Mouse (Mus musculus): Measurements from ENCODE around the gene Vps35l.

Gene Vps35l

DNA sequence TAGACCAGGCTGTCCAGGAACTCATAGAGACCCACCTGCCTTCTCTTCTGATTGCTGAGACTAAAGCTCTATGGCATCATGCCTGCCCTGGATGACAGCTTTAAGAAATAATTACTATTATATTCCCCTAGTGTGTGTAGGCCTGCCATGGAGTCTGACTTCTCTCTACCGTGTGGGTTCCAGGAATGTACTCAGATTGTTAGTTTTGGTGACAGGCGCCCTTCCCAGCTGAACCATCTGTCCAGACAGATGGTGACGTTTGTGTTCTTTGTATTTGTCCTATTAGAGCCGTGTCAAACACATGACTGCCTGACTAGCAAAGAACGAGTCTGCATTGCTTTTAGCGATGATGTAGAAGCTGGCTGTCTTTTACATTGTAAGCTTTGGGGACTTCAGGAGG lies 38.5 kb downstream of the Vps35l start:
- DNase-seq: no peak

DNA sequence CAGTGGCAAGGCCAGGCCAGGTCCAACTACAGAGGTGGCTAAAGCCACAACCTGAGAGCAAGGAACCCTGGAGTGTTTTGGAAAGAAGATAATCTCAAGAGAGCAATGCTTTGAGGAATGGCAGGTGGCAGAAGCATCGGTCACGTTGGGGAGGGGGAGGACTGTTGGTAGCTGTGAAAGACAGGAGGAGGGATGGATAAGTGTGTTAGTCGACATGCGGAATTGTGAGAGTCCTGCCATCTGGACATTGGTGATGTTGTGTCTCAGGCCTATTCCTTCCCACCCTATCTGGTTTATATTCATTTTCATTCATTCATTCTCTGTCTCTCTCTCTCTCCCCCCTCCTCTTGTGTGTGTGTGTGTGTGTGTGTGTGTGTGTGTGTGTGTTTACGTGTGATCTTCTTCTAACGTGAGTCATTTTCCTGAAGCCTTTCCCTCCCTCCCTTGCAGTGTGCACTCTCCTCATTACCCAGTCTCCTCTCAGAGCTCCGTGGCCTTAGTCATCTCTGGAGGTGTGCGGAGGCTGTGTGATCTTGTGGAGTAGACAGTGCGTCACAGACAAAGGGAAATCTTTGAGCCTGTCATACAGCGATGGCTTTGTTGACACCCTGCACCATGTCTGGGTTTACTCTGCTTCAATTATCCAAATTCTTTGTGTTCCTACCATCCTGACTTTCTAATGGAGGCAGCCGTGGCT lies 43.4 kb downstream of the Vps35l start:
- DNase-seq: no peak

DNA sequence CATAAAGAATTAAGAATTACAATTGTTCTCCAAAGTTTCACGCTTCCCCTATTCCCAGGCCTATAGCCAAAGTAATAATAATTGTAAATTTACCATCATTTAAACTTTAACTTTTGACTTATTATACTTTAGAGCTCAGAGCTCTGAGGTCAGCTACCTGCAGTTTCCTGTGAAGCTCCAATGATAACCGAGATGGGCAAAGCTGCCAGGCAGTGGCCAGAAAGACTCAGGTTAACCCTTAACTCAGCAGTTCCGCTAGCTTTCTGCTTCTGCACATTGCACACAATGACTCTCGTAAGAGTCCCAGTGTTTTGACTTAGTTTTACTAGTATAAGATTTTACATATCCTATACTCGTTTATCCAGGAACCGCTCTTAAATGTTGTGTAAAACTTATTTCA lies 46.1 kb downstream of the Vps35l start:
- no peak for DNase-seq

DNA sequence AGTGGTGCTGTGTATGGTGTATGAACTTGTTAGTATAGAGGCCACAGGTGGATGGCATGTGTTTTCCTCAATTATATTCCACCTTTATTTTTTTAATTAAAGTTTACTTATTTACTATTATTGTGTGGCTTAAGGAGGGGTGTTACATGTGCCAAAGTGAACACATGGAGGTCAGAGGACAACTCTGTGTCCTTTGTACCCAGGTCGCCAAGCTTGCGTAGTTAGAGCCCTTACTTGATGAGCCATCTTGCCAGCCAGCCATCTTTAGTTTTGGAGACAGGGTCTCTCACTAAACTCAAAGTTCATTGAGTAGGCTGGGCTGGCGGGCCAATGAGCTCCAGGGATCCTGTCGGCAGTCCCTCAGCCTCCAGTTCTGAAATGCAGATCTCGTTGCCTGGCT lies 47.3 kb downstream of the Vps35l start:
- DNase-seq: no peak

DNA sequence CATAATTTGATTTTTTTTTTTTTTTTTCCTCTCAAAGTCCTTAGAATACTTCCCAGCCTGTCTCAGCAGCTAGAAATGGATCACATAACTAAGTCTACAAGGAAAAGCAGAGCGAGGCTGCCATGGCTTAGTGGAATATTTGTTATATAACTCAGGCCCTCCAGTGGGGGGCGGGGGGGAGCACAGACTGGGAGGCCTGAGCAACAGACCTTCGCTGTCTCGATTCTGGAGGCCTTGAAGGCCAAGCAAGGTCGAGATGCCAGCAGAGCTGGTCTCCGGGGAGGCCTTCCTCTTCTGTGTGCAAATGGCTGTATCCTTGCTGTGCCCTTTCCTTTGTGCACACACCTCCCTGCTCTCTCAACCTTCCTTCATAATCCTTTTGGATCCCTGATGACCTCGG lies 48.5 kb downstream of the Vps35l start:
- no peak for DNase-seq

DNA sequence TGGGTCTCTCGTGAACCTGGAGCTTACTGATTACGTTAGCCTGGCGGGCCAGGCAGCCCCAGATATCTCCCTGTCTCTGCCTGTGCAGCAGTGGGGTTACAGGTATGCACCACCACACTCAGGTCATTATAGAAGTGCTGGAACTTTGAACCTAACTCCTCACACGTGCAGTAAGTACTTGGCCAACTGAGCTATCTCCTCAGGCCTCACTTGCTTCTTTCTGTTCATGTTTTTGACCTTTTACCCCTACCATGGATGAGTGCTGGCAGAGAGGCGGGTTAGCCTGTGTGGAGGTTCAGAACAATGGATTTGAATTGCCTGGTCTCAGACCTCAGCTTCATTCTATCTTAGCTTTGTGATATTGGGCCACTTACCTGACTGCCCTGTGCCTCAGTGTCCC lies 50.3 kb downstream of the Vps35l start:
- DNase-seq: no peak

DNA sequence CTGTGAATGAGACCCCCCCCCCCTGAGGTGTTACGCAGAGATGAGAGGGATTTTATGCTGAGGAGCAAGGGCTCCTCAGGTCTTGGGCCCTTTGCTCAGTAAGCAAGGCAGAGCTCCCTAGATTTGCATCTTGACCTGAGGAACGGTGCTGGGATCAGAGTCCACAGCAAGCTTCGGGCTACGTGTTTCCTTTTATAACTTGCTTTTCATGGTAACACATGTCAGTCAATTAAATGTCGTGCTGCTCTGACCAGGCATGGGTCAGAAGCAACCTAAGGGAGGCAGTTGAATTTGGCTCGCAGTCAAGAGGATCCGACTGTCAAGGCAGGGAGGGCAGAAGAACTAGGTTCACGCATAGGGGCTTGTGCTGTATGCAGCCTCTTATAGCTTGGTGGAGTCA lies 53.9 kb downstream of the Vps35l start:
- DNase-seq: no peak

DNA sequence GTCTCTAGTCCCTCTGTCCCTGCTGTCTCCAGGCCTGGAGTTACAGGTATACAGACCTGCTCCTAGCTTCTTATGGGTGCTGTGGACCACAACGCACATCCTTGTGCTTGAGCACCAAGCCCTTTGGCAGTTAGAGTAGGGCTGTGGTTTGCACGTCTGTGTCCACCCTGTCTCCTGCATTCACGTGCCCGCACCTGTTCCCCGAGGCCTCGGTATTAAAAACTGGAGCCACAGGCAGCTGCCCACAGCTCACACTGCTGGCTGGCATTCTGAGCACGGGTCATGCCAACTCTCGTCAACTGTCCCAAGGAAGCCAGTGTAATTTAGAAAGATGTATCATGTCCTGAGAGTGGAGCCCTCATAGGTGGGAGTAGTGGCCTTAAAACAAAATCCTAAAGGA lies 55.8 kb downstream of the Vps35l start:
- DNase-seq: no peak

DNA sequence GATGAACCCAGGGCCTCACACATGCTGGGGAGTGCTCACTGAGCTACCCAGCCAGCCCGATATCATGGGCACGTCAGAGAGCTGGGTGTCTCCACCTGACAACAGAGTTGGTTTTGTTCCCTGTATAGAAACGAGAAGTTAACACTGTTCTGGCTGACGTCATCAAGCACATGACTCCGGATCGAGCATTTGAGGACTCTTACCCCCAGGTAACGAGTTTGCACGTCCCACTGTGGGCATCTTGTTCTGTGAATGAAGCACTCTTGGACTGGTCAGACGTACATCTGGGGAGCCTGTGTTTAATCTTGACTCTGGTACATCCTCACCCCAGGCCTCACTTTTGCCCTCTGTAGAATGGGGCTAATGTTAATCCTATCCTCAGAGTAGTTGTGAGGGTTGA lies 56.8 kb downstream of the Vps35l start:
- DNase-seq: no peak

DNA sequence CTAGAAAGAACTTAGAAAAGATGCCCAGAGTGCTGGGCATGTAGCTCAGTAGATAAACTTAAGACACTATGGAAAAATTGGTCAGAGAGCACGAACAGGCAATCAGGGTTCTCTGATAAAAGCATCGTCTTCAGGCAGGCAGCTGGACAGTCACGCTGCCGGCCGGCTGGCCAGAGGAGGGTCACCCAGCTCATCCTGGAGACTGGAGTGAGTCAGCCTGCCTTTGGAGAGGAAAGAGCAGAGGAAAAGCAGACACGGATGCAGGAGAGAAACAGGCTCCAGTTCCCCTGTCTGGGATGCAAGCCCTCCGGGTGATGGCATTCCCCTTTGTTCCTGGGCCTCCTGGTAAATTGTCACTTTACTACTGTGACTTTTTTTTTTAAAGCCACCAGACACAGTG lies 57.6 kb downstream of the Vps35l start:
- DNase-seq: no peak

DNA sequence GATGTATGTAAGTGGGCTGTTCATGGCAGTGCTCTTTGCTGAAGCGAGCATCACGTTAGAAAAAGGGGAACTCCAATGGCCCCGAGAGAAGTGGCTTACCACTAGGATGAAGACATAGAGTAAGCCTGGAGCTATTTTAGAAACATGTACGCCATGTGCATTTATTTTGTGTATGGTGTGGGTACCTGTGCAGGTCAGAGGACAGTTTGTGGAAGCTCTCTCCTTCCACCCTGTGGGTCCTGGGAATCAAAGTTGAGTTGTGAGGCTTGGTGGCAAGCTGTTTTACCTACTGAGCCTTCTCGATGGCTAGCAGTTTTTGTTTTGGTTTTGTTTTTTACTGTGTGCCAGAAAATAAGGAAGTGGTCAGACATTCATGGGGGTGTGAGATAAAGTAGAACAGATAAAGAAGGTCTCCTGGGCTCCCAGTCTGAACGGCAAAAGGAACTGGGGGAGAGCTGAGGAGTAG lies 58.1 kb downstream of the Vps35l start:
- no peak for DNase-seq

DNA sequence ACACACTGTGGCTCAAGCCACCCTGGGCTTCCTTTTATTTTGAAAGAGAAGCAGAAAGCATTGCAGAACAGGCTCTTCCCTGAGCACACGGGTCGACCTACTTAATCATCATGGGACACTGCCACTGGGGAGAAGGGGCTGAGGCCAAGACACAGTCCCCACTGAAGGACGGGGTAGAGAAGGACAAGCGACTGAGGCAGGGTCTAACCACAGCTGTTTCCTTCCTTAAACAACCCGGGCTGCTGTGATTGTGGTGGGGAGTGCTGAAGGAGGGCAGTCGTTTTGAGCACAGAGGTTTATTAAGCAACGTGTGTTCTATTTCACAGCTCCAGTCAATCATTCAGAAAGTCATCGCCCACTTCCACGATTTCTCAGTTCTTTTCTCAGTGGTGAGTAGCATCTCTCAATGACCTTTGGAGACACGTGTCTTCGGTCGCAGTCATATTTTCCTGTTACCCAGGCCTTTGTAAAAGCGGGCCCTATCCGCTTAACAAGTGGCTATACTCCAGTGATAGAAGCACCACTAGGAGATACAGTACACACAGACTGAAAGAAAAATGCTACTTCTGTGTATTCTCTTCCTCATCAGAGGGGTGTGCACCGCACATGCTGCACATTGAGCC lies 60.2 kb downstream of the Vps35l start:
- no peak for DNase-seq

DNA sequence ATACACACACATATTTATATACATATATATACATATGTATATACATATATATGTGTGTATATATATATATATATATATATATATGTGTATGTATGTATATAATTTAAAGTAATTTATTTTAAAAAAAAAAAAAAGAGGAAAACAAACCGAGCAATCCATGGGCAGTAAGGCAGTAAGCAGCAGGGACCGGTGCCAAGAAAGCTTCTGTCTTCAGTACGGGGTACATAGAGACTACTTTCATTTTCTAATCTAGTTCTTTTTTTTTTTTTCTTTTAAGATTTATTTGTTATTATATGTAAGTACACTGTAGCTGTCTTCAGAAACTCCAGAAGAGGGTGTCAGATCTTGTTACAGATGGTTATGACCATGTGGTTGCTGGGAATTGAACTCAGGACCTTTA lies 61.8 kb downstream of the Vps35l start:
- no peak for DNase-seq

DNA sequence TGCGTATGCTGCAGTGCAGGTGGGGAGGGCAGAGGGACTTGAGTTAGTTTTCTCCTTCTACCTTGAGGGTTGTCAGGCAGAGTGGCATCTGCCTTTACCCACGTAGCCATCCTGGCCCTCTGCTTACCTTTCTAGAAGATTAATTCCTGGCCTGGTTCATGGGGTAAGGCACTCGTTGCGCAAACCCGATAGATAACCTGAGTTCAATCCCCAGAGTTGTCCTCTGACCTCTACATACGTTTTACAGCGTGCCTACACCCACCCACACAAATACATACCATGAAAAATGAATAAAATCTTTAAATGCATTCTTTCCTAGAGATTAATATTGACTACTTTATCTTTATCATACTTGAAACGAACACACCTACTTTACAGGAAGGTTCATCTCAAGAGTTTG lies 63.4 kb downstream of the Vps35l start:
- no peak for DNase-seq

DNA sequence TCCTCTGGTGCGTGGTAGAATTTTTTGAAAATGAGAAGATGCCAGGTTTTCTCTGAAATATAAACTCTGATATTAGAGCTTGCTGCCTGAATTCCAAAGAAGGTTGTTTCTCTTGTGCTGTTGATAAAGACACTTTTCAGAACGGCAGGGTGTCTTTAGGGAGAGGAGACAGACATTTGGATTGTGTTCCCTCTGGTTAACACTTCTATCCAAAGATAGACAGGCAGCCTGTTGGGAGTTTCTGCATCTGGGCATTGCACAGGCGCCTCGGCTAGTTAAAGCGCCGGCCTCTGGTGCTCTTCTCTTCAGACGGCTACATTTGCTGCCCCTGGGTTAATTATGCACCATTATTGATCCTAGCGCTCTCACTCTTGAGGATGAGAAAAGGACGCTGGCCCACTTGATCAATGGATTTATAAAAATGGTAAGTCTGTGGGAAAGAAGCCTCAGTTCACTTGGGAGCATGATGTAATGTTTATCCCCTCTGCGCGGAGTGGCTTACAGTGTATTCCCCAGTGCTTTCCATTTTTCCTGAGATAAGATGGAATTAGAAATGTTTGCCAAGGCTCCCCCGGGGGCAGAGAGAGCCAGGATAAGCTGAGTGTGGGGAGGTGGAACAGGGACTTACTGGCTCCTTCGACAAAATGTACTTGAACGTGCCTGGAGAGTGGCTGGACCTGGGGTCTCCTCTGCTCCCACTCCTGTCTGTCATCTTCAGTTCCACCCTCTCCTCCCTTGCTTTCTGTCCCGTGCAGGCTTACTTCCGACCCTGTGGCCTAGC lies 66.8 kb downstream of the Vps35l start:
- DNase-seq: no peak

DNA sequence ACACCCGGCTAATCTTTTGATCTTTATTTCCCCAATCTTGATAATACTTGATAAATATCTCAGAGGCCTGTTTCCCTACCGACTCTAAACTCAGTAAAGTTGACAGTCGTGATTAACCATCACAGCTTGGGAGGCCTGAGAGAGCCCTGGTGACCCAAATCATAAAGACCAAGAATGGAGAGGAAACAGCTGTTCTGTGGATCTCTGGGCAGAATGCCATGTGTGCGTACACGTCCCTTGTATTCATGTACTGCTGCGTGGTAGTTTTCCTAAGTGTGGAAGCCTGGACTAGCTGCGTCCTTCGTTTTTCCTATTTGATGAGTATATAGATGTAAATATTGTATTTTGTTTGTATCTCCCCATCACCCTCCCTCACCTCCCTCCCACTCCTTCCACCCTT lies 67.9 kb downstream of the Vps35l start:
- no peak for DNase-seq

DNA sequence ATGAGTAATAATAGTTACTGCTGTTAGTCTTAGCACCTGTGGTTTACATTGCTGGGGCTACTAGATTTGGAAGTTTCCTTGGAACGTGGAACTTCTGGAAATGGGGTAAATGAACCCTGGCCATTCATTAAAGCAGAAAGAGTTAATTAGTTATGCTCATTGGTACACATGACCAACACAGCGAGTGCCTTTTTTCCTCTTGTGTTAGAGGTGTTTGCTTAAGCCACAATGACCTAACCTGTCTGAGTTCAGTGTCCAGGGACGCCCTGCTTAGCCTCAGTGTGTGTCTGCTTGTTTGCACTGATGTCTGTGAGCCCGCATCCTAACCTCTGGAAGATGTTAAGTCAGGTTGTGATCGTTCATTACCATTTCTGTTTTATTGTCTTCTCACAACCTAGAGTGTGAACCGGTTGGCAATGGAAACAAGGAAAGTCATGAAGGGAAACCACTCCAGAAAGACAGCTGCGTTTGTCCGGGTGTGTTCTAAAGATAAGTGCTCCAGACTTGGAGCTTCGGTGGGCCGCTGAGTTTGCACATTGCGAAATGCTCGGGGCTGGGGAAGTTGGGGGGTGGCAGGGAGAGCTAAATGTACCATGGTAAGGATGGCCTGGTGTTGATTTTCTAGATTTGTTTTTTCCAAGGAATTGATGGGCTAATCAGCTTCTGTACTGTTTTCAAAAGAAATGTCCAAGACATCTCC lies 71.5 kb downstream of the Vps35l start:
- DNase-seq: no peak

DNA sequence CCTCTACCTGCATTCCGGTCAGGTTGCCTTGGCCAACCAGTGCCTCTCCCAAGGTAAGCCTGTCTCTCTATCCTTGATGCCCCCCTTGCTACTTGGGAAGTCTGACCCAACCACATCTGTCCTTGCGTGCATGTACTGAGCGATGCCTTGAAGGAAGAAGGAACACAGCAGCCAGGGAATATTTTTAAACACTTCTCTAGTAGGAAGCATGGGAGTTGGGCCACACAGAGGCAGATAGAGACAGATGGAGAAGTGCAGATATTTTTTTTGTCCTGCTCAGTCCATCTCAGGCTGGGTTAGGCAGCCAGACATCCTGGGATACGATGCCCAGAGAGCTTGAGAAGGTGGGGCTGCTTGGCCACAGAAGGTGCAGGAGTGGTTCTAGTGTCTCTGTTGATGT lies 73.6 kb downstream of the Vps35l start:
- DNase-seq: no peak

DNA sequence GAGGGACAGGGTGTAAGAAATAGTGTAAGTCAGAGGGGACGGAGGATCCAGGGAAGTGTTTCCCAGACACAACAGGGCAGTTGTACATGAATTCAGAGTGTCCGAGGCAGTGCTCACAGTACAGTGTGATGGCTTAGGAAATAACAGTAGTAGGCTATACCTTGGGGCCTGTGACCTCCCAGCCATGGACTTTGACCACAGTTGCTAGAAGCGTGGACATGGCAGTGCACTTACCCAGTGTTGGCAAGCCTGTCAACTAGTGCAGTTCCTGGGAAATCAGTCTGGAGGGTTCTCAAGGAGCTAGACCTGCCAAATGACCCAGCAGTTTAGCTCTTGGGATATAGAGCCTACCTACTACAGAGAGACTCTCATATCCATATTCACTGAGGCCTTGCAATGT lies 76.2 kb downstream of the Vps35l start:
- no peak for DNase-seq

DNA sequence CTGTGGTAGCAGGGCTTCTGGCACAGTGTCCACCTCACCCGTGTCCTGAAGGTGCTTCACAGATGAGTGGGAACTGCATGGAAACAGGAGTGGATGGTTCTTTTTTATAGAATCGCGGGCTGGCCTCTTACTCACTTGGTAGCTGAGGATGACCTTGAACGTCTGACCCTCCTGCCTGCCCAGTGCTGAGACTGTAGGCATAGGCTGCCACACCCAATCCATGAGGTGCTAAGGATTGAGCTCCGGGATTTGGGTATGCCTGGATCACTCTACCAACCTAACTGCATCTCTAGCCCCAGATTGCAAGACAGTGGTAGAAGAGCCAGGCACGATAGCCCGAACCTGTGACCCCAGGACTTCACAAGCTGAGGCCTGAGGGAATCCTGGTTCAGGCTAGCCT lies 77.7 kb downstream of the Vps35l start:
- no peak for DNase-seq

DNA sequence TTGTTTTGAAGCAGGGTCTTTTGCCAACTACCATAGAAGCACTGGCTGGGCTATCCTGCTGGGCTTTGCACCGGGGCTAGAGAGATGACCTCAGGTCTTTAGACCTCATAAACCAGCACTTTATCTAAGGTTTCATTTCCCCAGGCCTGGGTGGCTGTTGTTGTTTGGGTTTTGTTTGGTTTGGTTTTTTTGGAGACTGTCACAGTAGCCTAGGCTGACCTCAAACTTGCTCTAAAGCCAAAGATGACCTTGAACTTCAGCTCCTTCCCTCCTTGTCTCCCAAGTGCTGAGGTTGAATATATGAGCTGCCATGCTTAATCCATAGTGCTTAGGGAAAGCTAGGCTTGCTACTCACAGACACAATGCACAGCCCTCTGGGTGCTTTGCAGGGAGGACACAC lies 79.6 kb downstream of the Vps35l start:
- DNase-seq: no peak

DNA sequence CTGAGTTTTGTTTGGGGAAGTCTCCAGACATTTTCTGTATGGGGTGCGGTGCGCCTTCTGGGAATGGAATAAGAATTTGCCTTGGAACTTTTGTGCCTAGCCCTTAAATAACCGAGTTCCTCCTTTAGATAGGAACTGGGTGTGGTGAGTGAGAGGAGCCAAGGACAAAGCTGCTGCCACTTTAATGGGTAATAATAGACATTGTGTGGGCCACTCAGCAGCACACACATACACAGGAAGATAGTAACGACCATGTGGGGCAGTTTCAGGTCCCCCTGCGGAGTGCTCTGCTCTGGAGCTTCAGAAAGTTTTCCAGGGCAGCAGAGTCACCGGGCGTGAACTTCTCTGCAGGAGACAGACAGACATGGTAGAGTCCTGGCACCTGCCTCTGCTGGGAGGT lies 81.3 kb downstream of the Vps35l start:
- no peak for DNase-seq

DNA sequence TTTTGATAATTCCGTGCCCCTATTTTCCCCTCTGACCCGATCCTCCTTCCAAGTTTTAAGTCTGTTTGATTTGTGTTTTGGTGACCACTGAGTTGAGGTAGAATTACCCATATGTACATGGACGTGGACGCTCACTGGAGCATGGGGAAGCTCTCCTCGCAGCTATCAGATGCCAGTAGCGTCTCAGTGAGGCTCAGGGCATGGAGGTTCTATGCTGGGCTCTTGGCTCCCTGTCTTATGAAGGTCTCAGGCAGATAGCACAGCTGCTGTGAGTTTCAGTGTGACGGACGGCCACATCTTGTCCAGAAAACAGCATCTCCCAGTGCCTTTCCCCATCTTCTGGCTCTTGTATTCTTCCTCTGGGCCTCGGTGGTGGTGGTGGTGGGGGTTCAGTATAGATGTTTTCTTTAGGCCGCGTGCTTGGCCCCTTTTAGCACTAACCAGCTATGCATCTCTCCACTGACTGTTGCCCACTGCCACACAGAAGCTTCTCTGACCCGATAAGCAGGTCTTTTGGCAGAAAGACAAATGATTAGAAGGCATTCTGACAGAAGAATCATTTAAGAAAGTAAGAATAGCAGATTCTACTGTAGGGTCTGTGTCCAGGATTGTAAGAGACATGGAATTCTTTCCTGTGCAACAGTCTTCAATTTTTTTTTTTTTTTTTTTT lies 82.0 kb downstream of the Vps35l start:
- DNase-seq: no peak

All from thymus, postnatal 36 days (tissue).